Mouse (Mus musculus) G1E (cell line): ENCODE results near the gene Tex52.

Experiments
- CTCF ChIP-seq: IDR thresholded peaks from 2 replicates; pipeline ENCODE4 v1.5.1; 2012; ENCODE audit warnings: low read depth, low read length, inconsistent platforms, mixed read lengths
- GATA1 ChIP-seq: IDR thresholded peaks from 2 replicates; pipeline ENCODE4 v1.6.1; 2012; ENCODE audit warnings: borderline replicate concordance, low read length, inconsistent platforms, mixed read lengths
- GATA2 ChIP-seq: IDR thresholded peaks from 2 replicates; pipeline ENCODE4 v1.6.1; 2012; ENCODE audit warnings: low read depth, low read length, inconsistent platforms, borderline replicate concordance
- POLR2AphosphoS5 ChIP-seq: IDR thresholded peaks from 2 replicates; pipeline ENCODE4 v1.6.1; 2012; ENCODE audit warnings: low read depth, low read length, inconsistent platforms; ENCODE audit not compliant: insufficient replicate concordance
- TAL1 ChIP-seq: conservative IDR thresholded peaks from 2 replicates; pipeline ENCODE4 v1.6.1; 2012; ENCODE audit warnings: low read depth, low read length, inconsistent platforms, mixed read lengths

DNA sequence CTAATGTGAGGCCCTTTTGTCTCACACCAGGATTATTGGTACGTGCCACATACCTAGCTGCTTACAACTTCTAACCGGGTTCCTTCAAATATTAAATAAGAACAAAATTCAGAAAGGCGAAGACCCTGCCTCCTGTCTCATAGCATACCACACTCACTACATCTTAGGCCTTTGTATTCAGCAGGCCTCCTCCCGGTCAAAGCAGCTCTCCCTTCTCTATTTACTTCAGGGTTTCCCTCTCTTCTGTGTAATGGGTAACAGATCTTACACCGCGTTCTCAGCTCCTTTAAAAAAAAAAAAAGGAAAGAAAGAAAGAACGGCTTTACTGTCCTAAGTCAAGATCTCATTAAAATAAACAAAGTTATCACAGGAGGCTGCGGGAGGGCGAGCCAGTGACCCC lies 13.4 kb upstream of the Tex52 start:
- TF ChIP-seq CTCF (no peak), GATA1 (no peak), TAL1 (no peak), GATA2 (no peak), POLR2AphosphoS5 (no peak)
